Mouse (Mus musculus) MEL (cell line): ENCODE data around the gene Mprip. TPM values are rescaled to one million over a fixed set of nuclear protein-coding genes. Genes with fewer than 3 reads are reported as not detected.

Source experiments
- DNase-seq: peaks from one replicate; pipeline ENCODE4 v3.0.0; 2011; ENCODE audit warnings: low read depth, low spot score
- H3K27ac ChIP-seq: 2 replicates; pipeline ENCODE4 v1.5.1; 2012; ENCODE audit warnings: low read depth, mild to moderate bottlenecking, control low read depth, low read length, moderate library complexity; ENCODE audit not compliant: control insufficient read depth
- H3K27me3 ChIP-seq, 2 experiments: fragments of 150-350 bp in 1 of 2; sonication (generic) in 1 of 2; 2 replicates each; pipeline ENCODE4 v1.6.1; 2012; ENCODE audit warnings: low read length in 2 of 2, mild to moderate bottlenecking in 2 of 2, improper control_type of control experiment in 1 of 2, moderate library complexity in 1 of 2; ENCODE audit not compliant: insufficient read depth in 2 of 2, control insufficient read depth in 1 of 2
- H3K36me3 ChIP-seq, 2 experiments: 2 replicates each; pipeline ENCODE4 v1.6.1; 2012 to 2014; ENCODE audit warnings: low read length in 2 of 2, improper control_type of control experiment in 1 of 2, inconsistent platforms in 1 of 2, mild to moderate bottlenecking in 1 of 2; ENCODE audit not compliant: insufficient read depth in 2 of 2, control insufficient read depth in 1 of 2
- H3K4me1 ChIP-seq, 2 experiments: fragments of 150-350 bp in 1 of 2; sonication (generic) in 1 of 2; 2 replicates each; pipeline ENCODE4 v1.6.1; 2012; ENCODE audit warnings: low read length in 2 of 2, improper control_type of control experiment in 1 of 2, mild to moderate bottlenecking in 1 of 2; ENCODE audit not compliant: insufficient read depth in 2 of 2, control insufficient read depth in 1 of 2
- H3K4me3 ChIP-seq, 2 experiments: fragments of 150-350 bp in 1 of 2; sonication (generic) in 1 of 2; 2 replicates each; pipeline ENCODE4 v1.5.1; 2012; ENCODE audit warnings: low read depth in 2 of 2, low read length in 2 of 2, mild to moderate bottlenecking in 2 of 2, moderate library complexity in 2 of 2, control low read depth in 1 of 2, improper control_type of control experiment in 1 of 2; ENCODE audit not compliant: control insufficient read depth in 1 of 2, insufficient read depth in 1 of 2
- H3K79me2 ChIP-seq: 2 replicates; pipeline ENCODE4 v1.6.1; 2012; ENCODE audit warnings: mild to moderate bottlenecking, low read length, moderate library complexity; ENCODE audit not compliant: control insufficient read depth, poor library complexity, insufficient read depth
- H3K9ac ChIP-seq: 2 replicates; pipeline ENCODE4 v1.6.1; 2012; ENCODE audit warnings: low read depth, mild to moderate bottlenecking, control low read depth, low read length, moderate library complexity; ENCODE audit not compliant: control insufficient read depth, poor library complexity, severe bottlenecking
- H3K9me3 ChIP-seq: fragments of 150-350 bp; sonication (generic); replicated peaks from 2 replicates; pipeline ENCODE4 v1.6.1; 2012; ENCODE audit warnings: mild to moderate bottlenecking, low read length, improper control_type of control experiment, moderate library complexity; ENCODE audit not compliant: insufficient read depth
- BHLHE40 ChIP-seq: IDR thresholded peaks from 2 replicates; pipeline ENCODE4 v1.6.1; 2012; ENCODE audit warnings: low read depth, mild to moderate bottlenecking, inconsistent platforms, low read length, improper control_type of control experiment, borderline replicate concordance
- CTCF ChIP-seq, 3 experiments: IDR thresholded peaks in 2 of 3; conservative IDR thresholded peaks in 1 of 3; 2 replicates each; pipeline ENCODE4 v1.5.1; 2011 to 2012; ENCODE audit warnings: low read length in 3 of 3, low read depth in 2 of 3, mild to moderate bottlenecking in 2 of 3, improper control_type of control experiment in 1 of 3, inconsistent platforms in 1 of 3, mixed read lengths in 1 of 3, moderate library complexity in 1 of 3; ENCODE audit not compliant: control insufficient read depth in 1 of 3, insufficient read depth in 1 of 3, poor library complexity in 1 of 3, severe bottlenecking in 1 of 3
- EP300 ChIP-seq, 2 experiments: IDR thresholded peaks; 2 replicates each; pipeline ENCODE4 v1.6.1; 2011; ENCODE audit warnings: improper control_type of control experiment in 2 of 2, low read length in 2 of 2, low read depth in 1 of 2, mild to moderate bottlenecking in 1 of 2
- ETS1 ChIP-seq: IDR thresholded peaks from 2 replicates; pipeline ENCODE4 v1.6.1; 2012; ENCODE audit warnings: low read depth, mild to moderate bottlenecking, inconsistent platforms, low read length, improper control_type of control experiment, moderate library complexity
- GABPA ChIP-seq: IDR thresholded peaks from 2 replicates; pipeline ENCODE4 v1.6.1; 2012; ENCODE audit warnings: low read depth, mild to moderate bottlenecking, inconsistent platforms, low read length, improper control_type of control experiment, moderate library complexity
- JUND ChIP-seq: IDR thresholded peaks from 2 replicates; pipeline ENCODE4 v1.6.1; 2011; ENCODE audit warnings: low read depth, mild to moderate bottlenecking, improper control_type of control experiment, low read length
- KAT2A ChIP-seq: conservative IDR thresholded peaks from 2 replicates; pipeline ENCODE4 v1.6.1; 2012; ENCODE audit warnings: low read depth, low read length, improper control_type of control experiment, inconsistent platforms
- MAFK ChIP-seq: IDR thresholded peaks from 2 replicates; pipeline ENCODE4 v1.6.1; 2011; ENCODE audit warnings: low read depth, mild to moderate bottlenecking, low read length, improper control_type of control experiment, borderline replicate concordance
- MAX ChIP-seq: IDR thresholded peaks from 2 replicates; pipeline ENCODE4 v1.6.1; 2011; ENCODE audit warnings: low read length, improper control_type of control experiment
- MEF2A ChIP-seq: IDR thresholded peaks from 2 replicates; pipeline ENCODE4 v1.6.1; 2014; ENCODE audit warnings: low read depth, mild to moderate bottlenecking, inconsistent platforms, low read length, improper control_type of control experiment; ENCODE audit not compliant: poor library complexity, insufficient replicate concordance, severe bottlenecking; ENCODE audit errors: extremely low read depth
- MXI1 ChIP-seq: IDR thresholded peaks from 2 replicates; pipeline ENCODE4 v1.6.1; 2011; ENCODE audit warnings: mild to moderate bottlenecking, low read depth, low read length, improper control_type of control experiment
- MYB ChIP-seq: IDR thresholded peaks from 2 replicates; pipeline ENCODE4 v1.6.1; 2011; ENCODE audit warnings: mild to moderate bottlenecking, low read depth, low read length, improper control_type of control experiment
- MYC ChIP-seq: IDR thresholded peaks from 2 replicates; pipeline ENCODE4 v1.6.1; 2011; ENCODE audit warnings: low read depth, mild to moderate bottlenecking, low read length, improper control_type of control experiment, moderate library complexity
- NELFE ChIP-seq: IDR thresholded peaks from 2 replicates; pipeline ENCODE4 v1.6.1; 2011; ENCODE audit warnings: low read depth, low read length, improper control_type of control experiment
- NRF1 ChIP-seq: IDR thresholded peaks from 2 replicates; pipeline ENCODE4 v1.6.1; 2014; ENCODE audit warnings: low read depth, mild to moderate bottlenecking, inconsistent platforms, low read length, improper control_type of control experiment, moderate library complexity; ENCODE audit not compliant: poor library complexity, insufficient read depth, severe bottlenecking
- POLR2A ChIP-seq, 2 experiments: IDR thresholded peaks; 2 replicates each; pipeline ENCODE4 v1.6.1; 2011 to 2012; ENCODE audit warnings: low read length in 2 of 2, mild to moderate bottlenecking in 2 of 2, control low read depth in 1 of 2, improper control_type of control experiment in 1 of 2, low read depth in 1 of 2, moderate library complexity in 1 of 2; ENCODE audit not compliant: control insufficient read depth in 1 of 2, insufficient read depth in 1 of 2, poor library complexity in 1 of 2
- POLR2AphosphoS5 ChIP-seq: IDR thresholded peaks from 2 replicates; pipeline ENCODE4 v1.6.1; 2012; ENCODE audit warnings: low read depth, borderline replicate concordance, mild to moderate bottlenecking, inconsistent platforms, low read length, moderate library complexity, mixed read lengths
- RAD21 ChIP-seq: IDR thresholded peaks from 2 replicates; pipeline ENCODE4 v1.6.1; 2011; ENCODE audit warnings: mild to moderate bottlenecking, low read depth, low read length, improper control_type of control experiment
- RCOR1 ChIP-seq: IDR thresholded peaks from 2 replicates; pipeline ENCODE4 v1.6.1; 2012; ENCODE audit warnings: low read depth, mild to moderate bottlenecking, inconsistent platforms, low read length, improper control_type of control experiment
- TAL1 ChIP-seq: IDR thresholded peaks from 2 replicates; pipeline ENCODE4 v1.6.1; 2012; ENCODE audit warnings: mild to moderate bottlenecking, inconsistent platforms, low read length, moderate library complexity, mixed read lengths
- TBP ChIP-seq: IDR thresholded peaks from 2 replicates; pipeline ENCODE4 v1.8.0; 2011; ENCODE audit warnings: low read depth, low read length, improper control_type of control experiment
- TCF12 ChIP-seq: IDR thresholded peaks from 2 replicates; pipeline ENCODE4 v1.6.1; 2014; ENCODE audit warnings: low read depth, mild to moderate bottlenecking, inconsistent platforms, low read length, improper control_type of control experiment, moderate library complexity
- UBTF ChIP-seq: IDR thresholded peaks from 2 replicates; pipeline ENCODE4 v1.6.1; 2012; ENCODE audit warnings: low read depth, mild to moderate bottlenecking, inconsistent platforms, low read length, improper control_type of control experiment, moderate library complexity, borderline replicate concordance; ENCODE audit not compliant: insufficient read depth
- USF1 ChIP-seq: IDR thresholded peaks from 2 replicates; pipeline ENCODE4 v1.6.1; 2014; ENCODE audit warnings: low read depth, mild to moderate bottlenecking, inconsistent platforms, low read length, improper control_type of control experiment, moderate library complexity
- USF2 ChIP-seq, 2 experiments: IDR thresholded peaks; 2 replicates each; pipeline ENCODE4 v1.6.1; 2011 to 2012; ENCODE audit warnings: improper control_type of control experiment in 2 of 2, low read length in 2 of 2, borderline replicate concordance in 1 of 2, inconsistent platforms in 1 of 2, low read depth in 1 of 2, mild to moderate bottlenecking in 1 of 2; ENCODE audit not compliant: insufficient read depth in 1 of 2
- ZC3H11A ChIP-seq: IDR thresholded peaks from 2 replicates; pipeline ENCODE4 v1.6.1; 2012; ENCODE audit warnings: low read depth, mild to moderate bottlenecking, inconsistent platforms, low read length, improper control_type of control experiment
- ZKSCAN1 ChIP-seq: IDR thresholded peaks from 2 replicates; pipeline ENCODE4 v1.6.1; 2012; ENCODE audit warnings: low read depth, mild to moderate bottlenecking, inconsistent platforms, low read length, improper control_type of control experiment, moderate library complexity
- ZMIZ1 ChIP-seq: IDR thresholded peaks from 2 replicates; pipeline ENCODE4 v1.6.1; 2012; ENCODE audit warnings: low read depth, mild to moderate bottlenecking, inconsistent platforms, low read length, improper control_type of control experiment, moderate library complexity
- ZNF384 ChIP-seq: IDR thresholded peaks from 2 replicates; pipeline ENCODE4 v1.6.1; 2012; ENCODE audit warnings: low read depth, mild to moderate bottlenecking, inconsistent platforms, low read length, improper control_type of control experiment
- polyA plus RNA-seq, 2 experiments: library from polyadenylated mRNA; stranded (reverse) in 1 of 2; unstranded in 1 of 2; fragments of >175 nt in 1 of 2; fragments of >200 nt in 1 of 2; gene quantifications; 2 replicates each; pipeline versions ENCODE4 v1.2.1 to v1.2.4; 2012; ENCODE audit warnings: low replicate concordance in 2 of 2, low read depth in 1 of 2; ENCODE audit not compliant: insufficient read length in 2 of 2, insufficient read depth in 1 of 2, missing spikeins in 1 of 2
- total RNA-seq: library from RNA; depleted of rRNA; stranded (reverse); fragments of 300-350 nt; gene quantifications from 2 replicates; pipeline ENCODE4 v1.2.3, GENCODE M21; 2012

Gene Mprip
- total and polyA plus RNA-seq, 3 experiments, result 103 to 174 (median 142) TPM

DNA sequence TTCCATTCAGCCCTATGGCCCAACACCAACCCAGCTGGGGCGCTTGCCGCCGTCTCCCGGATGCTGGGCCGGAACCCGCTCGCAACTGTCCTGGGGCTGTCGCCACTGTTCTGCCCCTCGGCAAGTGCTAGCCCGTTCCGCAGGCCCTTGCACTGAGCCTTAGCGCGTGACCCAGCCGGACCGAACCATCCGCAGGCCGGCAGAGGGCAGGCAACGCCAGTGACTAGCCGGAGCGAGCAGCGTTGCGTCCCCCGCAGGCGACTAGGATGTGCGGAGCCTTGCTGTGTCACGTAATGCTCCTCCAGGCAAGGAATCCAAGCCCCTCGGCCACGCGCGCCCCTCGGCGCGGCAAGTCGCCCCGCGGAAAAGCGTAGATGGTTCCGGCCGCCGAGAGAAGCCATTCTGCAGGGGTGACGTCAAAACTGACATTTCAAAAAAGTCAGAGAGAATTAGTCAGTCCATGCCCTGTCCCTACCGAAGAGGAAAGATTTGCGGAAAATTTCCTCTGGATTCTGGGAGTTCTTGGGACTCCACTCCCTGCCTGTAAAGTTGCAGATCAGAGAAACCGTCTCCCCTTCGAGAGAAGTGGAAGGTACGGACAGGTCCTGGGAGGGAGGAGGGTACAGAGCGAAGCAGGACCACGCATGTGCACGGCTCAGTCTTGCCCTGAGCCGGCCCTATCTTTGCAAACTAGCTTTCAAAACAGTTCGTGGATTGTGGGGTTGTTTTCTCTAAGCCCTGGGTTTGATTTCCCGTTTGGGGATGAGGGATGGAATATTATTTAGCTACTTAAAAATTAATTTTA lies 148.8 kb downstream of the Mprip start, which contains the start of gene Flcn (continued):
- TF ChIP-seq POLR2AphosphoS5 (no peak), MAX (peak; percentile 65), USF1 (peak; percentile 83), ZMIZ1 (peak; percentile 96), TCF12 (peak; percentile 69), TAL1 (no peak), ZNF384 (no peak), UBTF (no peak)

DNA sequence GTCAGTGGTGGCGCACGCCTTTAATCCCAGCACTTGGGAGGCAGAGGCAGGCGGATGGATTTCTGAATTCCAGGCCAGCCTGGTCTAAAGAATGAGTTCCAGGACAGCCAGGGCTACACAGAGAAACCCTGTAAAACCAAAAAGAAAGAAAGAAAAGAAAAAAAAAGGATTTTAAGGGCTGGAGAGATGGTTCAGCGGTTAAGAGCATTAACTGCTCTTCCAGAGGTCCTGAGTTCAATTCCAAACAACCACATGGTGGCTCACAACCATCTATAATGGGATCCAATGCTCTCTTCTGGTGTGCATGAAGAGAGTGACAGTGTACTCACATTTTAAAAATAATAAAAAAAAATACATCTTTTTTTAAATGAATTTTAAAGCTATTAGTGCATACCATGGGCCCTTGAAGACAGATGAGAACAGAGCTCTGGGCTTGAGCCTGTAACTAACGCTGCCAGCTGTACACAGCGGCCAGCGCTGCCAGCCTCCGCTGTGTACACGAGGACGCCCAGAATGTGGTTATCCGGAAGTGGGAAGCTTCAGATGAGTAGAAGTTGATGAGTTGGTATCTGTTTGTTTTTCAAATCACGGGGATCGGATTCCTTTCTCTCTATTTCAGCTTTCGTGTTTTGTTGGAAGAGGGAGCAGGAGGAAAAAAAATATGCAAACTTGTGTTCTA lies 149.5 kb downstream of the Mprip start:
- H3K4me1 ChIP-seq, result peaks cover 3 to 12% of the 10 kb centered on the region in 2 experiments; a peak in 3 of 4 replicates
- peak overlapping the region; percentile 96 for H3K9ac ChIP-seq
- H3K36me3 ChIP-seq, result peaks cover 0 to 7% of the 10 kb centered on the region in 2 experiments; a peak in 3 of 4 replicates
- peak overlapping the region; percentile 94 for H3K27ac ChIP-seq
- H3K9me3 ChIP-seq, result no peaks in the 10 kb centered on the region
- DNase-seq, result peak; percentile 86
- peak overlapping the region; percentile 64 to 88 for H3K4me3 ChIP-seq
- peaks cover 17% of the 10 kb centered on the region for H3K79me2 ChIP-seq
- H3K27me3 ChIP-seq, result no peaks in the 10 kb centered on the region
- 0 out of 6 replicates have a peak, but pooled peaks of 1 of the 3 experiments have one; percentile 6 for TF ChIP-seq CTCF (IDR thresholded peaks at IDR 0.05 in 2 of 3, conservative IDR thresholded peaks at IDR 0.05 in 1 of 3; ENCODE audit: control insufficient read depth in 1 of 3, insufficient read depth in 1 of 3, low read depth in 2 of 3, low read length in 3 of 3, poor library complexity in 1 of 3, severe bottlenecking in 1 of 3)
- no peak for TF ChIP-seq NRF1
- TF ChIP-seq MEF2A, result no peak
- TF ChIP-seq BHLHE40, result no peak; the same call in 1 of the 2 replicates
- TF ChIP-seq MXI1, result peak; percentile 92
- peak; percentile 72 for TF ChIP-seq TBP
- no peak for TF ChIP-seq USF2 (IDR thresholded peaks at IDR 0.05; ENCODE audit: borderline replicate concordance in 1 of 2, insufficient read depth in 1 of 2, low read depth in 1 of 2, low read length in 2 of 2)
- TF ChIP-seq GABPA, result no peak
- peak; percentile 88 for TF ChIP-seq MYC
- peak; percentile 52 for TF ChIP-seq NELFE
- TF ChIP-seq ZC3H11A, result no peak
- peak; percentile 85 for TF ChIP-seq RCOR1
- no peak for TF ChIP-seq MYB
- TF ChIP-seq TCF12, result peak; percentile 57
- peak; percentile 39 for TF ChIP-seq KAT2A
- TF ChIP-seq MAFK, result no peak
- TF ChIP-seq ZKSCAN1, result no peak
- peak in 1 of 2 experiments; percentile 41; a peak in 1 of 4 replicates for TF ChIP-seq EP300 (IDR thresholded peaks at IDR 0.05; ENCODE audit: low read depth in 1 of 2, low read length in 2 of 2)
- TF ChIP-seq MAX, result peak; percentile 90
- TF ChIP-seq ETS1, result peak; percentile 56; the same call in 1 of the 2 replicates
- TF ChIP-seq ZNF384, result no peak
- TF ChIP-seq POLR2A (IDR thresholded peaks at IDR 0.05; ENCODE audit: control insufficient read depth in 1 of 2, insufficient read depth in 1 of 2, low read depth in 1 of 2, low read length in 2 of 2, poor library complexity in 1 of 2), result peak; percentile 22 to 70; a peak in 3 of 4 replicates
- TF ChIP-seq UBTF, result no peak
- TF ChIP-seq JUND, result no peak
- peak; percentile 49; the same call in 1 of the 2 replicates for TF ChIP-seq ZMIZ1
- 0 out of 2 replicates have a peak, but pooled peaks have one; percentile 7 for TF ChIP-seq USF1
- no peak for TF ChIP-seq RAD21
